Mouse (Mus musculus) stomach, postnatal 0 days (tissue): ENCODE results near the gene Prpf3. TPM values are rescaled to one million over a fixed set of nuclear protein-coding genes. Genes with fewer than 3 reads are reported as not detected.
A peak's percentile ranks its signal among the peaks of the same experiment; 100 is the strongest.

Experiments used
- ATAC-seq: fragments of 200-750 bp; cut with Nextera tagmentation; 2 replicates; pipeline ENCODE4 v1.8.0; 2017; ENCODE audit not compliant: low FRiP score, low TSS enrichment
- DNase-seq: peaks from one replicate; pipeline ENCODE4 v3.0.0-alpha.2; 2016; ENCODE audit warnings: low spot score
- H3K27ac ChIP-seq: fragments of 300-500 bp; sonication (generic); replicated peaks from 2 replicates; pipeline ENCODE4 v1.5.1; 2014; ENCODE audit warnings: mild to moderate bottlenecking, control low read depth
- H3K27me3 ChIP-seq: fragments of 300-500 bp; sonication (generic); 2 replicates; pipeline ENCODE4 v1.6.1; 2014; ENCODE audit warnings: low read length; ENCODE audit not compliant: control insufficient read depth, insufficient read depth
- H3K36me3 ChIP-seq: fragments of 300-500 bp; sonication (generic); 2 replicates; pipeline ENCODE4 v1.6.1; 2014; ENCODE audit warnings: low read length, mixed read lengths; ENCODE audit not compliant: control insufficient read depth, insufficient read depth
- H3K4me1 ChIP-seq: fragments of 300-500 bp; sonication (generic); replicated peaks from 2 replicates; pipeline ENCODE4 v1.6.1; 2014; ENCODE audit warnings: antibody characterized with exemption; ENCODE audit not compliant: control insufficient read depth, insufficient read depth
- H3K4me2 ChIP-seq: fragments of 300-500 bp; sonication (generic); replicated peaks from 2 replicates; pipeline ENCODE4 v1.6.1; 2014; ENCODE audit warnings: low read depth, mild to moderate bottlenecking, control low read depth, moderate library complexity
- H3K4me3 ChIP-seq: fragments of 300-500 bp; sonication (generic); 2 replicates; pipeline ENCODE4 v1.5.1; 2014; ENCODE audit warnings: low read depth, low read length, control low read depth
- H3K9ac ChIP-seq: fragments of 300-500 bp; sonication (generic); 2 replicates; pipeline ENCODE4 v1.6.1; 2014; ENCODE audit warnings: mild to moderate bottlenecking, low read length, control low read depth, mixed read lengths
- H3K9me3 ChIP-seq: fragments of 300-500 bp; sonication (generic); 2 replicates; pipeline ENCODE4 v1.6.1; 2016; ENCODE audit warnings: low read length; ENCODE audit not compliant: control insufficient read depth
- CTCF ChIP-seq: IDR thresholded peaks from 2 replicates; pipeline ENCODE4 v1.5.1; 2016; ENCODE audit warnings: antibody characterized with exemption, low read depth, mild to moderate bottlenecking, moderate library complexity
- EP300 ChIP-seq: optimal IDR thresholded peaks from 2 replicates; pipeline ENCODE3; 2016; ENCODE audit warnings: antibody characterized with exemption
- WGBS: fragments of 180-500 bp; shearing (Covaris S2); extraction: QIAGEN DNeasy Blood & Tissue Kit; methylation state at CpG from one replicate; pipeline ENCODE4 v1.1.7; 2014; 5-methylcytosine and 5-hydroxymethylcytosine counted together
- polyA plus RNA-seq: library from polyadenylated mRNA; unstranded; fragments of >200 nt; fragmentation: Nextera tagmentation; extraction: Ambion mirVana; gene quantifications from 2 replicates; pipeline ENCODE4 v1.2.1, GENCODE M21; 2015

Gene Prpf3
- polyA plus RNA-seq: 12.9 and 13.8 TPM in 2 replicates

DNA sequence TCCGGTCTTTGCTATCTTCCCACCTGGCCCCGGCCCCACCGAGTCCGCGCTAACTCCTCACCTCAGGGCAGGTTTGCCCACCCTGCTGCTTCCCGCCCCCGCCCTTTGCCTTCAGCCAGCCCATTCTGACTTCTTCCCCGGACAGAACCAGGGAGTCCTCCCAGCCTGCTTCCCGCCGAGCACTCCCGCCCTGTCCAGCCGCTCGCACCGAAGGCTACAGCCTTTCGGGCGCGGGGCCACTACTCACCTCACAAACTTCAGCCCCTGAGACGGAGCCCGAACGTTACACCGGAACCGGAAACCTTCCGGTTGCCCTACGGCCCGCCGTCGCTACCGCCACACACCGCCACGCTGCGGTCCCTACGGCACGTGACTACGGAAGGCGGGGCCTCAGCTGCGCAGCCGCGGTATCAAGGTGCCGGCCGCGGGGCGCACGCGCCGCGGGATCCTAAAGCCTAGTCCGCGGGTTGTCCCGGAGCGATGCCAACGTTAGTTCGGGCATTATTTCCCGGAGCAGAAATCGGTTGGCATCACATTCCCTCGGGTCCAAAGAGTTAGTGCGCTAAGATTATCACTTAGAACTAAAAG is at the start of gene Prpf3:
Gene Prpf3 (minus strand): TSS at position 384 of the 588 bp plus-strand sequence.
- peak within 1 kb of the TSS; percentile 70 for H3K27ac ChIP-seq
- TF ChIP-seq EP300 (no peak), CTCF (peak; percentile 20; the same call in 1 of the 2 replicates)
- no peaks in the 10 kb centered on the region for H3K9me3 ChIP-seq
- peak; percentile 98 for ATAC-seq
- WGBS: under 1% methylated on average over 50 of the region's 56 CpGs
- no peaks in the 10 kb centered on the region for H3K27me3 ChIP-seq
- peak within 1 kb of the TSS; percentile 91 for H3K4me2 ChIP-seq
- peak within 1 kb of the TSS; percentile 92 for H3K9ac ChIP-seq
- peak; percentile 95 for DNase-seq
- H3K36me3 ChIP-seq: peaks cover 7% of the 10 kb centered on the region; the same call in 1 of the 2 replicates
- peak within 1 kb of the TSS; percentile 87 for H3K4me3 ChIP-seq
- no peaks in the 10 kb centered on the region for H3K4me1 ChIP-seq

DNA sequence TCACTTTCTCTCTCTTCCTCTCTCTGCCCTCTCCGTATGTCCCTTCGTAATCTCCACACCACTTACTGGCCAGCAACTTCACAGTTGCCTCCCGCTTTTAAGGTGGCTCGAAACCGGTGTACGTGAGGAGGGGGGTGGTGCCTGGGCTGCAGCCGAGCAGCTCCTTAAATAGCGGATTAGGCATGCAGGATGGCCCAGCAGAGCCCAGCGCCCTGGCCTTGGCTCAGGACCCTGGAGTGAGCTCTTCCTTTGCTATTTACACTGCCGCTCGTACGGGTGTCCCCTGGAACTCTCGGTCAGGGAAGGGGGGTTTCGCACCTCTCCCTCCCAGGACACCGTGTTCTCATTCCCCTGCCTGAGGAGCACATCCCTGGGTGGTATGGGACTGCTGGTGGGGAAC is 48.9 kb upstream of the Prpf3 start, which contains the start of gene Car14:
Gene Car14 (minus strand): TSS at position 124 of the 400 bp plus-strand sequence.
- DNase-seq: no peak
- peaks cover 5% of the 10 kb centered on the region; the same call in 1 of the 2 replicates for H3K4me1 ChIP-seq
- ATAC-seq: peak; percentile 48
- H3K9me3 ChIP-seq: no peaks in the 10 kb centered on the region
- 2% methylated on average over 15 of the region's 15 CpGs for WGBS
- peak within 1 kb of the TSS; percentile 58 for H3K4me2 ChIP-seq
- no peak for TF ChIP-seq CTCF
- TF ChIP-seq EP300: no peak
- no peaks in the 10 kb centered on the region for H3K27me3 ChIP-seq
- H3K27ac ChIP-seq: no peak within 1 kb of the TSS
- H3K4me3 ChIP-seq: peak within 1 kb of the TSS; percentile 17; the same call in 1 of the 2 replicates
- peak within 1 kb of the TSS; percentile 45; the same call in 1 of the 2 replicates for H3K9ac ChIP-seq
- H3K36me3 ChIP-seq: no peaks in the 10 kb centered on the region

DNA sequence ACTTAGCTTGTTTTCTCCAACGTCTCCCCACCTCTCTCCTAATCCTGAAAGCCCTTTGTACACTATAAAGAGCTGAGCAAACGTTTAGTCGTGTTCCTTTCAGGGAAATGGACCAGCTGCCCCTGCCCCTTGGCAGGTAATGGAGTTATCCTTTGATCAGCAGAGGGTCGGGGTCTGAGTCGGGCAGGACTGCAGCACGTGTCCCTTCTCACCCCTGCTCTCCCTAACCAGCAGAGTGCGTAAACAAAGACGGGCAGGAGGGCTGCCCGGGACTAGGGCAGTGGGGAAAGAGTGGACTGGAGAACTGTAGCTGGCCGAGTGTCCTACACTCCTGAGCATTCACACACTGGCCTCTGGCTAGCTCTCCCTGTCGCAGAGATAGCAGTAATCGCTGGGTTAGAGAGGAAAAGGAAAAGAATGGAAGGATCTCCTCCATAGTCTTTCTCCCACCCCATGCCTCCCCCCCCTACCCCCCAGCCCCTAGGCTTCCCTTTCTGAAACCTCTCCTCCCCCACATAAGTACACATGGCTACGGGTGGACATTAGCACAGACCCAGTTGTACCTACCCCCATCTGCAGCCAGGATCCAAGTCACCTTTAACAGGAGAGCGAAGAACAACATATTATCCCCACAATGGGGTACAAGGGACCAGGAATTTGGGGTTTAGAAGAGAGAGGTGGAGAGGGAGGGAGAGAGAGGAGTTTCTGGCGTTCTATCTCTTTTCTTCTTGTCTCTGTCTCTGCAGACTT is 48.2 kb upstream of the Prpf3 start:
- no peaks in the 10 kb centered on the region for H3K9me3 ChIP-seq
- peak overlapping the region; percentile 58 for H3K4me2 ChIP-seq
- peak overlapping the region; percentile 17; the same call in 1 of the 2 replicates for H3K4me3 ChIP-seq
- no peaks in the 10 kb centered on the region for H3K27me3 ChIP-seq
- WGBS: 7% methylated on average over 15 of the region's 15 CpGs
- ATAC-seq (no peak), DNase-seq (no peak)
- H3K9ac ChIP-seq: no peak overlapping the region
- TF ChIP-seq CTCF (no peak), EP300 (no peak)
- no peaks in the 10 kb centered on the region for H3K36me3 ChIP-seq
- H3K27ac ChIP-seq: no peak overlapping the region
- peaks cover 5% of the 10 kb centered on the region; the same call in 1 of the 2 replicates for H3K4me1 ChIP-seq

DNA sequence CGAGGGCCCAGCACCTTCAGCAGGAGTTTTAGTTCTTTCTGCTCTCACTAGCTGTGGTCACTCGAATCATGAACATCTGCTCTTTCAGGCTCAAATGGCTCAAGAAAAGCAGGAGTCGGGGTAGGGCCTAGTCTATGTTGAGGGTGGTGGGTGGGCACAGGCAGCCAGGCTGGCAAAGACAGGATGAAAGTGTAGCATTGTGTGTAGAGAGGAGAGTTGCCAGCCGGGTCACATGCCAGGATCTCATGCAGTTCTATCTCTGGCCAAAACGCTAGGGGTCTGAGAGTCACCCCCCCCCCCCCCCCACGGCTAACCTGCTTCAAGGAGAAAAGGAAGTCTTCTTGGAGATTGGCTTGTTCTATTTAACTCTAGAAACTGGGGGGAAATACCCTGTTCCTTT is 47.0 kb upstream of the Prpf3 start:
- no peak overlapping the region for H3K27ac ChIP-seq
- no peak overlapping the region for H3K4me3 ChIP-seq
- WGBS: 31% methylated on average over 6 of the region's 6 CpGs
- DNase-seq: no peak
- TF ChIP-seq CTCF: no peak
- no peak for TF ChIP-seq EP300
- ATAC-seq: no peak
- no peak overlapping the region for H3K9ac ChIP-seq
- H3K27me3 ChIP-seq: no peaks in the 10 kb centered on the region
- peaks cover 5% of the 10 kb centered on the region; the same call in 1 of the 2 replicates for H3K4me1 ChIP-seq
- 0 out of 2 replicates have a peak, but pooled peaks cover 5% of the 10 kb centered on the region for H3K36me3 ChIP-seq
- no peak overlapping the region for H3K4me2 ChIP-seq
- no peaks in the 10 kb centered on the region for H3K9me3 ChIP-seq

DNA sequence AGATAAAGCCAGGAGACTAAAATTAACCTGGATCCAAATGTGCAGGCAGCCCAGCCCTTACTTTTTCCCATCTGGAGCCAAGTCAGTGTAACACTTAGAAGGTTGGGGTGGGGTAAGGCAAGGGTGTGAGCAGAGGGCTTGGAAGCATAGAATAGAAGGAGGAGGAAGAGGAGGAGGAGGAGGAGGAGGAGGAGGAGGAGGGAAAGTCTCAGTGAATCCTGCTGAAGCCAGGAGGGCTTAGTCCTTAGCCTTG is 46.6 kb upstream of the Prpf3 start:
- peaks cover 5% of the 10 kb centered on the region; the same call in 1 of the 2 replicates for H3K4me1 ChIP-seq
- H3K36me3 ChIP-seq: 0 out of 2 replicates have a peak, but pooled peaks cover 5% of the 10 kb centered on the region
- DNase-seq (no peak), ATAC-seq (no peak)
- H3K4me2 ChIP-seq: no peak overlapping the region
- no peaks in the 10 kb centered on the region for H3K9me3 ChIP-seq
- no peak for TF ChIP-seq EP300
- TF ChIP-seq CTCF: no peak
- no peaks in the 10 kb centered on the region for H3K27me3 ChIP-seq
- no peak overlapping the region for H3K4me3 ChIP-seq
- H3K27ac ChIP-seq: no peak overlapping the region
- H3K9ac ChIP-seq: no peak overlapping the region
